12 mouse cellular contexts compared by ENCODE assay signal in genomic region chr1:131478770-131479305, GRCm38 (mm10). TPM values are rescaled to one million over a fixed set of nuclear protein-coding genes. Genes with fewer than 3 reads are reported as not detected.
DNase-seq lines count a peak whose midpoint lies in the region; ATAC-seq lines count a peak whose summit lies in the region.
"Had no signal": no experiment of that assay in that cellular context is flagged by ENCODE, and none has a peak within 500 bp of the region (broad histone marks: within the 10 kb centered on the region; RNA-seq: fewer than 3 reads in every experiment).

No protein-coding gene starts in this region.

- ATAC-seq in hindbrain, embryonic 11.5 days (ENCODE audit: low FRiP score) = no peak
- no peak for ATAC-seq in hindbrain, embryonic 12.5 days (ENCODE audit: low FRiP score)
- 0 out of 2 replicates have a peak, but pooled peaks have one; percentile 27 for ATAC-seq in midbrain, embryonic 11.5 days (ENCODE audit: low FRiP score)
- ATAC-seq in midbrain, embryonic 16.5 days = no peak
- no peak; the same call in 1 of the 2 replicates for ATAC-seq in heart, embryonic 15.5 days (replicated peaks; ENCODE audit: insufficient number of reproducible peaks, insufficient read depth, low FRiP score, low read depth)
- no peak for ATAC-seq in activated CD4-positive, CD25-positive, alpha-beta regulatory T cell, adult 4 months

- no peaks in the 10 kb centered on the region for H3K36me3 ChIP-seq in hindbrain, embryonic 11.5 days (ENCODE audit: control insufficient read depth, insufficient read depth, low read length)
- H3K36me3 ChIP-seq in hindbrain, embryonic 12.5 days = peaks cover 3% of the 10 kb centered on the region; the same call in 1 of the 2 replicates
- H3K36me3 ChIP-seq in midbrain, embryonic 11.5 days (ENCODE audit: control insufficient read depth, insufficient read depth, low read length) = no peaks in the 10 kb centered on the region
- no peaks in the 10 kb centered on the region for H3K36me3 ChIP-seq in midbrain, embryonic 16.5 days (ENCODE audit: control insufficient read depth, insufficient read depth, low read length)
- no peaks in the 10 kb centered on the region for H3K36me3 ChIP-seq in heart, embryonic 15.5 days
- H3K36me3 ChIP-seq: forebrain, embryonic 12.5 days had no signal

- H3K27me3 ChIP-seq in hindbrain, embryonic 11.5 days (ENCODE audit: control insufficient read depth, insufficient read depth, low read length) = no peaks in the 10 kb centered on the region
- H3K27me3 ChIP-seq in hindbrain, embryonic 12.5 days = no peaks in the 10 kb centered on the region
- no peaks in the 10 kb centered on the region for H3K27me3 ChIP-seq in midbrain, embryonic 11.5 days (ENCODE audit: control insufficient read depth, insufficient read depth, low read length)
- H3K27me3 ChIP-seq in midbrain, embryonic 16.5 days (ENCODE audit: control insufficient read depth, insufficient read depth, low read depth, low read length) = no peaks in the 10 kb centered on the region
- H3K27me3 ChIP-seq in heart, embryonic 15.5 days = no peaks in the 10 kb centered on the region
- H3K27me3 ChIP-seq: forebrain, embryonic 12.5 days; limb, embryonic 13.5 days; megakaryocyte, embryonic 14.5 days had no signal

- no peaks in the 10 kb centered on the region; the same call in 1 of the 2 replicates for H3K9me3 ChIP-seq in hindbrain, embryonic 11.5 days (ENCODE audit: control insufficient read depth, low read length)
- peaks cover 4% of the 10 kb centered on the region; the same call in 1 of the 2 replicates for H3K9me3 ChIP-seq in hindbrain, embryonic 12.5 days (replicated peaks)
- 0 out of 2 replicates have a peak, but pooled peaks cover 5% of the 10 kb centered on the region for H3K9me3 ChIP-seq in midbrain, embryonic 11.5 days (ENCODE audit: control insufficient read depth, low read length)
- H3K9me3 ChIP-seq in midbrain, embryonic 16.5 days (replicated peaks; ENCODE audit: control insufficient read depth, low read length, poor library complexity, severe bottlenecking) = no peaks in the 10 kb centered on the region
- peaks cover 4% of the 10 kb centered on the region for H3K9me3 ChIP-seq in heart, embryonic 15.5 days (replicated peaks)
- H3K9me3 ChIP-seq: megakaryocyte, embryonic 14.5 days had no signal

- no peak overlapping the region for H3K4me2 ChIP-seq in hindbrain, embryonic 11.5 days (replicated peaks; ENCODE audit: low read depth, low read length)
- no peak overlapping the region for H3K4me2 ChIP-seq in hindbrain, embryonic 12.5 days (replicated peaks)
- H3K4me2 ChIP-seq in midbrain, embryonic 11.5 days = no peak overlapping the region
- no peak overlapping the region for H3K4me2 ChIP-seq in midbrain, embryonic 16.5 days (ENCODE audit: low read length)
- H3K4me2 ChIP-seq in heart, embryonic 15.5 days = no peak overlapping the region
- H3K4me2 ChIP-seq: forebrain, embryonic 12.5 days; limb, embryonic 13.5 days had no signal

- intact Hi-C loops in gastrocnemius, postnatal 36 days (cut with DNase I) = no loop called here

- peak; percentile 10 for DNase-seq in hindbrain, embryonic 11.5 days (ENCODE audit: low spot score)
- DNase-seq in midbrain, embryonic 11.5 days (ENCODE audit: low spot score, missing footprints) = no peak
- DNase-seq in yolk sac, embryonic 10.5 days (ENCODE audit: low spot score) = peak; percentile 29
- DNase-seq in gastrocnemius, postnatal 36 days = no peak
- DNase-seq: layer of hippocampus, adult 9-11 months had no signal

- no peak overlapping the region for H3K27ac ChIP-seq in hindbrain, embryonic 11.5 days (ENCODE audit: low read depth, low read length)
- H3K27ac ChIP-seq in hindbrain, embryonic 12.5 days = no peak overlapping the region
- H3K27ac ChIP-seq in midbrain, embryonic 11.5 days (ENCODE audit: low read depth, low read length) = no peak overlapping the region
- no peak overlapping the region for H3K27ac ChIP-seq in midbrain, embryonic 16.5 days (ENCODE audit: low read length)
- peak overlapping the region; percentile 69 for H3K27ac ChIP-seq in heart, embryonic 15.5 days
- H3K27ac ChIP-seq: forebrain, embryonic 12.5 days; limb, embryonic 13.5 days had no signal

- WGBS in hindbrain, embryonic 11.5 days = 36% methylated on average over 2 of the region's 2 CpGs
- 27% methylated on average over 2 of the region's 2 CpGs for WGBS in hindbrain, embryonic 12.5 days
- WGBS in midbrain, embryonic 11.5 days = 36% methylated on average over 2 of the region's 2 CpGs
- 19% methylated on average over 2 of the region's 2 CpGs for WGBS in midbrain, embryonic 16.5 days
- 21% methylated on average over 2 of the region's 2 CpGs for WGBS in heart, embryonic 15.5 days

- H3K4me1 ChIP-seq in hindbrain, embryonic 11.5 days (replicated peaks; ENCODE audit: control insufficient read depth, insufficient read depth, low read length) = no peaks in the 10 kb centered on the region
- H3K4me1 ChIP-seq in hindbrain, embryonic 12.5 days = no peaks in the 10 kb centered on the region
- no peaks in the 10 kb centered on the region for H3K4me1 ChIP-seq in midbrain, embryonic 11.5 days (ENCODE audit: control insufficient read depth, insufficient read depth, low read length)
- peaks cover 9% of the 10 kb centered on the region for H3K4me1 ChIP-seq in midbrain, embryonic 16.5 days (ENCODE audit: control insufficient read depth, insufficient read depth, low read length)
- peaks cover 14% of the 10 kb centered on the region for H3K4me1 ChIP-seq in heart, embryonic 15.5 days (replicated peaks)

- no peak overlapping the region for H3K4me3 ChIP-seq in hindbrain, embryonic 11.5 days (ENCODE audit: low read depth, low read length)
- H3K4me3 ChIP-seq in hindbrain, embryonic 12.5 days = no peak overlapping the region
- H3K4me3 ChIP-seq in midbrain, embryonic 11.5 days (ENCODE audit: low read depth, low read length) = no peak overlapping the region
- H3K4me3 ChIP-seq in midbrain, embryonic 16.5 days (ENCODE audit: low read depth, low read length) = no peak overlapping the region
- no peak overlapping the region for H3K4me3 ChIP-seq in heart, embryonic 15.5 days
- H3K4me3 ChIP-seq: forebrain, embryonic 12.5 days; limb, embryonic 13.5 days; megakaryocyte, embryonic 14.5 days had no signal

- H3K9ac ChIP-seq in hindbrain, embryonic 11.5 days (ENCODE audit: low read depth, low read length) = no peak overlapping the region
- no peak overlapping the region for H3K9ac ChIP-seq in hindbrain, embryonic 12.5 days
- H3K9ac ChIP-seq in midbrain, embryonic 11.5 days (ENCODE audit: low read length) = no peak overlapping the region
- H3K9ac ChIP-seq in midbrain, embryonic 16.5 days (ENCODE audit: low read depth, low read length) = no peak overlapping the region
- H3K9ac ChIP-seq in heart, embryonic 15.5 days = no peak overlapping the region
- H3K9ac ChIP-seq: forebrain, embryonic 12.5 days; limb, embryonic 13.5 days had no signal

RNA-seq across cellular contexts. Expression of gene Srgap2, which starts 48.3 kb away (rescaled TPM):
- polyA plus RNA-seq in hindbrain, embryonic 11.5 days (2014; fragmentation: Nextera tagmentation; extraction: Ambion mirVana) = 15.1 and 24.8 TPM in 2 replicates
- 16.9 and 23.1 TPM in 2 replicates for polyA plus RNA-seq in hindbrain, embryonic 12.5 days (2016; fragmentation: Nextera tagmentation; extraction: Ambion mirVana)
- polyA plus RNA-seq in midbrain, embryonic 11.5 days (2014; fragmentation: Nextera tagmentation; extraction: Ambion mirVana) = 16.4 and 19.3 TPM in 2 replicates
- polyA plus RNA-seq in midbrain, embryonic 16.5 days (2015; fragmentation: Nextera tagmentation; extraction: Ambion mirVana) = 26.5 and 31.7 TPM in 2 replicates
- 10.0 and 15.8 TPM in 2 replicates for polyA plus RNA-seq in heart, embryonic 15.5 days (2015; fragmentation: Nextera tagmentation; extraction: Ambion mirVana)
- 10 to 100 TPM; 10.3 to 10.5 TPM for total RNA-seq in gastrocnemius, postnatal 36 days (2021)
- 10 to 100 TPM; 24.8 to 35.9 TPM for polyA plus RNA-seq in activated CD4-positive, CD25-positive, alpha-beta regulatory T cell, adult 4 months (2017; shearing (Covaris generic))

RNA-seq across cellular contexts. Expression of gene Fam72a, which starts 48.9 kb away (rescaled TPM):
- polyA plus RNA-seq in hindbrain, embryonic 11.5 days (2014; fragmentation: Nextera tagmentation; extraction: Ambion mirVana) = 3.9 and 4.1 TPM in 2 replicates
- 2.8 and 3.2 TPM in 2 replicates for polyA plus RNA-seq in hindbrain, embryonic 12.5 days (2016; fragmentation: Nextera tagmentation; extraction: Ambion mirVana)
- polyA plus RNA-seq in midbrain, embryonic 11.5 days (2014; fragmentation: Nextera tagmentation; extraction: Ambion mirVana) = 4.5 and 4.7 TPM in 2 replicates
- polyA plus RNA-seq in midbrain, embryonic 16.5 days (2015; fragmentation: Nextera tagmentation; extraction: Ambion mirVana) = 0.77 and 1.1 TPM in 2 replicates
- polyA plus RNA-seq in heart, embryonic 15.5 days (2015; fragmentation: Nextera tagmentation; extraction: Ambion mirVana) = 2.4 and 2.7 TPM in 2 replicates
- total RNA-seq in gastrocnemius, postnatal 36 days (2021) = under 1 TPM; 0.26 to 0.44 TPM
- under 1 TPM; 0.60 to 0.85 TPM for polyA plus RNA-seq in activated CD4-positive, CD25-positive, alpha-beta regulatory T cell, adult 4 months (2017; shearing (Covaris generic))

Comparison
In these comparisons a context has a peak if more than half of its experiments do, and no peak if none do; other contexts are left out.
1. DNase-seq: peak in hindbrain, embryonic 11.5 days (single experiment) and yolk sac, embryonic 10.5 days (single experiment); none in midbrain, embryonic 11.5 days (single experiment) and gastrocnemius, postnatal 36 days (0 of 2).